Mouse (Mus musculus) kidney, embryonic 16.5 days (tissue): ENCODE measurements around the gene Six6. TPM values are rescaled to one million over a fixed set of nuclear protein-coding genes. Genes with fewer than 3 reads are reported as not detected.
A peak's percentile ranks its signal among the peaks of the same experiment; 100 is the strongest.

ENCODE experiments used
- ATAC-seq: fragments of 200-750 bp; cut with Nextera tagmentation; 2 replicates; pipeline ENCODE4 v1.8.0; 2017; ENCODE audit warnings: moderate TSS enrichment; ENCODE audit not compliant: low FRiP score, low TSS enrichment
- H3K27ac ChIP-seq: fragments of 300-500 bp; sonication (generic); 2 replicates; pipeline ENCODE4 v1.5.1; 2014; ENCODE audit warnings: low read length
- H3K27me3 ChIP-seq: fragments of 300-500 bp; sonication (generic); 2 replicates; pipeline ENCODE4 v1.6.1; 2014; ENCODE audit warnings: low read length, control low read depth, mixed read lengths; ENCODE audit not compliant: insufficient read depth
- H3K36me3 ChIP-seq: fragments of 300-500 bp; sonication (generic); 2 replicates; pipeline ENCODE4 v1.6.1; 2014; ENCODE audit warnings: low read length, control low read depth, mixed read lengths; ENCODE audit not compliant: insufficient read depth
- H3K4me1 ChIP-seq: fragments of 300-500 bp; sonication (generic); 2 replicates; pipeline ENCODE4 v1.6.1; 2014; ENCODE audit warnings: low read length, control low read depth, mixed read lengths; ENCODE audit not compliant: insufficient read depth
- H3K4me2 ChIP-seq: fragments of 300-500 bp; sonication (generic); replicated peaks from 2 replicates; pipeline ENCODE4 v1.6.1; 2014; ENCODE audit warnings: low read depth, low read length
- H3K4me3 ChIP-seq: fragments of 300-500 bp; sonication (generic); 2 replicates; pipeline ENCODE4 v1.5.1; 2014; ENCODE audit warnings: mild to moderate bottlenecking, low read length
- H3K9ac ChIP-seq: fragments of 300-500 bp; sonication (generic); replicated peaks from 2 replicates; pipeline ENCODE4 v1.6.1; 2014; ENCODE audit warnings: low read length
- H3K9me3 ChIP-seq: fragments of 300-500 bp; sonication (generic); 2 replicates; pipeline ENCODE4 v1.6.1; 2016; ENCODE audit warnings: low read length, control low read depth
- WGBS: fragments of 180-500 bp; shearing (Covaris S2); extraction: QIAGEN DNeasy Blood & Tissue Kit; methylation state at CpG from one replicate; pipeline ENCODE4 v1.1.7; 2014; 5-methylcytosine and 5-hydroxymethylcytosine counted together
- polyA plus RNA-seq: library from polyadenylated mRNA; unstranded; fragments of >200 nt; fragmentation: Nextera tagmentation; extraction: Ambion mirVana; gene quantifications from 2 replicates; pipeline ENCODE4 v1.2.1, GENCODE M21; 2015

Six6 gene
- not detected in 2 replicates for polyA plus RNA-seq

GRCm38 (mm10) chr12:72939616-72940015 is at the start of gene Six6:
Gene Six6, plus strand, starts transcription at chr12:72939892.
- H3K9ac ChIP-seq: no peak within 1 kb of the TSS
- WGBS: 0% methylated on average over 28 of the region's 28 CpGs
- no peaks in the 10 kb centered on the region for H3K36me3 ChIP-seq
- H3K4me3 ChIP-seq: peak within 1 kb of the TSS; percentile 21
- H3K9me3 ChIP-seq: no peaks in the 10 kb centered on the region
- peaks cover 95% of the 10 kb centered on the region for H3K27me3 ChIP-seq
- H3K27ac ChIP-seq: no peak within 1 kb of the TSS
- H3K4me1 ChIP-seq: peaks cover 4% of the 10 kb centered on the region; the same call in 1 of the 2 replicates
- 0 out of 2 replicates have a peak within 1 kb of the TSS, but pooled peaks have one; percentile 8 for H3K4me2 ChIP-seq
- ATAC-seq: no peak

DNA sequence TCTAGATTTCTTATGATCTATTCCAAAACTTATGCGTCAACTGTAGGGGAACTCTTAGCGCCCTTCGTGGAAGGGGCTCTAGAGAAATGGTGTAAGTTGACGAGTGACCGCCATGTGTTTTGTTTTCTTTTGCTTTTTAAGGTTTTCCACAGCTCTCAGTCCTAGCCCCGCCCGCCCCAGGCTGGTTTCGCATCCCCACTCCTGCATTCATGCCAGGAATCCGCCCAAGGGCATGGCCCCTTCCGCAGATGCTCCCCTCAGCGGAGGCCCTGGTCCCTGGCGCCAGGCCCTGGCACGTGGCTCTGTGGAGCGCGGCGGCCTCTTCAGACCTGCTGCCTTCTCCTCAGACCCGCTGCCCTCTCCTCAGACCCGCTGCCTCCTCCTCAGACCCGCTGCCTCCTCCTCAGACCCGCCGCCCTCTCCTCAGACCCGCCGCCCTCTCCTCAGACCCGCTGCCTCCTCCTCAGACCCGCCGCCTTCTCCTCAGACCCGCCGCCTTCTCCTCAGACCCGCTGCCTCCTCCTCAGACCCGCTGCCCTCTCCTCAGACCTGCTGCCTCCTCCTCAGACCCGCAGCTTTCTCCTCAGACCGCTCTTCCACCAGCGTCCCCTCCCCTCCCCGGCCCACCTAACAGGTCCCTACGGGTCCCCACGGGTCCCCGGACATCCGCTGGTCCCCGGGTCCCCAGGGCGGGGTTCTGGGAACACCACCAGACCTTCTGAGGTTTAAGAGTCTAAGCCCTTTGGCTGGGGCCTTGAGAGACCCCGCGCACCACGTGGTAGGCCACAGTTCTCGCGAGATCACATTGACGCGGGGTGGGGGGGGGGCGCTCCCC is 22.3 kb upstream of the Six6 start:
- peak; percentile 65; the same call in 1 of the 2 replicates for ATAC-seq
- WGBS: 25% methylated on average over 36 of the region's 48 CpGs
- peak overlapping the region; percentile 57 for H3K9ac ChIP-seq

DNA sequence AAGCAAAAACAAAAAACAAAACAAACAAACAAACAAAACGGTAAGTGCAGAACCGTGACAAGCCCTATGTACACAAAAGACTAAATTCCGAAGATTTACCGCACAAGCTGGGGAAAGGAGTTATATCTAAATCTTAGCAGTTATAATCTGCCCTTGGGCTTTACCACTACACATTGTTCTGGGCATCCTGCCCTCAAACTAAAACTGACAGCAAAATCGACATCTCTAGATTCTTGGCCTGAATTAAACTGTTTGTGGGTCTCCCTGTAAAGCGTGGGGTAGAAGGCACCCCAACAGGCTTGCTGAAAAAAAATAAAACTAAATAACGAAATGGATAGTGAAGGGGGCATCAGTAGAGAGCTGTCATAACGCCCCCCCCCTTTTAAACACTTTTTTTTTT is 2.9 kb upstream of the Six6 start:
- no peak overlapping the region for H3K9ac ChIP-seq
- H3K4me3 ChIP-seq: no peak overlapping the region
- no peaks in the 10 kb centered on the region for H3K9me3 ChIP-seq
- no peak overlapping the region for H3K4me2 ChIP-seq
- no peak overlapping the region for H3K27ac ChIP-seq
- 34% methylated on average over 8 of the region's 8 CpGs for WGBS
- H3K4me1 ChIP-seq: peaks cover 4% of the 10 kb centered on the region; the same call in 1 of the 2 replicates
- no peak for ATAC-seq
- H3K36me3 ChIP-seq: no peaks in the 10 kb centered on the region
- peaks cover 74% of the 10 kb centered on the region for H3K27me3 ChIP-seq

More for the DNA sequence above, 22.3 kb upstream of the Six6 start:
- Histone ChIP-seq H3K4me3 (peak overlapping the region; percentile 36), H3K27ac (no peak overlapping the region), H3K4me1 (0 out of 2 replicates have a peak, but pooled peaks cover 3% of the 10 kb centered on the region), H3K27me3 (peaks cover 6% of the 10 kb centered on the region; the same call in 1 of the 2 replicates), H3K4me2 (peak overlapping the region; percentile 59), H3K36me3 (no peaks in the 10 kb centered on the region), H3K9me3 (peaks cover 6% of the 10 kb centered on the region; the same call in 1 of the 2 replicates)

DNA sequence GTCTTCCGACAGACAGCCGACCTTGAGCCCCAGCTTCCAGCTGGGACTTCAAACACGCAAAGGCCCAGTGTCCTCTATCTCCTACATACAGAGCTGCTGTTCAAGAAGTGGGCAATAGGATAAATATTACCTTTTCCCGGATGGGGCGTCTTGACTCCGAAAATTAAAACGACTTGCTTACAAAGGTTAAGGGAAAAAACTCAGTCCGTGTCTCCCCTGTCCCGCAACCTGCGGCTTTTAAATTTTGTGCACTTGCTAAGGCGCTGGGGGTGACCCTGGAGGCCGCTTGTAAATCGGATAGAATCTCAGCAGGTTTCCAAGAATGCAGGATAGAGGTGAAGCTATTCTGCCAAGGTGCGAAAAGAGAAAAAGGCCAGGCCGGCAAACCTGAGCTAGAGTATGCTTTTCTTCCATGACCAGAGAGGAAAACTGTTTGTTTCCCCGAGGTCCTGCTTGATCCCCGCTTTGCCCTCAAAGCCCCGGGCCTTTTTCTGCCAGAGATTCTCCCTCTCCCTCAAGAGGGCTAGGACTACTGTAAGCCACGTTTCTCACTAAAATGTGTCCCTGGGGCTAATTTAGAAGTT is 2.1 kb upstream of the Six6 start:
- Histone ChIP-seq H3K27ac (no peak overlapping the region), H3K4me2 (no peak overlapping the region), H3K9me3 (no peaks in the 10 kb centered on the region), H3K4me3 (no peak overlapping the region), H3K27me3 (peaks cover 82% of the 10 kb centered on the region), H3K4me1 (peaks cover 4% of the 10 kb centered on the region; the same call in 1 of the 2 replicates), H3K36me3 (no peaks in the 10 kb centered on the region), H3K9ac (no peak overlapping the region)
- ATAC-seq: no peak
- WGBS: 3% methylated on average over 19 of the region's 19 CpGs

DNA sequence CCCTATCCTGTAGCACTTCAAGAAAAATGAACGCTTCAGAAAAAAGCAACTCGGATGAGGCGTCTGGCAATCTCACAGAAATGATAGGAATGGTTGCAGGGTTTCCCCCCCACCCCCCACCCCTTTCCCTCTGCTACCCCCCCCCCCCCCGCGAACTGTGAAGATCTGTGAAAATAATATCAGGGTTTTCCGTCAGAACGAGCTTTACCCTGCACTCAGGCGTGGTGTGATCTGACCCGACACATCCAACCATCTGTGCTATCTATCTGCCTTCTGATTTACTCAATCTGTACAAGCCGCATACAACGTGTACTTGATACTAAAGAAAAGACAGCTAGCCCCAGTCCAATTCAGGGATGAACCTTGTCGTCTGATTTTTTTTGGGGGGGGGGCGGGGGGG is 1.5 kb upstream of the Six6 start:
- Histone ChIP-seq H3K4me3 (no peak overlapping the region), H3K4me1 (peaks cover 4% of the 10 kb centered on the region; the same call in 1 of the 2 replicates), H3K27me3 (peaks cover 86% of the 10 kb centered on the region), H3K9me3 (no peaks in the 10 kb centered on the region), H3K4me2 (no peak overlapping the region), H3K27ac (no peak overlapping the region), H3K9ac (no peak overlapping the region), H3K36me3 (no peaks in the 10 kb centered on the region)
- 4% methylated on average over 11 of the region's 13 CpGs for WGBS
- no peak for ATAC-seq

- Histone ChIP-seq H3K4me3 (peak overlapping the region; percentile 21; the same call in 1 of the 2 replicates), H3K27ac (no peak overlapping the region), H3K36me3 (no peaks in the 10 kb centered on the region), H3K4me1 (peaks cover 4% of the 10 kb centered on the region; the same call in 1 of the 2 replicates), H3K9me3 (no peaks in the 10 kb centered on the region), H3K4me2 (no peak overlapping the region), H3K9ac (no peak overlapping the region), H3K27me3 (peaks cover 93% of the 10 kb centered on the region)
- 2% methylated on average over 14 of the region's 14 CpGs for WGBS
- no peak for ATAC-seq
Observed at GRCm38 (mm10) chr12:72938600-72939490, 847 bp upstream of the Six6 start.

GRCm38 (mm10) chr12:72940071-72940821 is 554 bp downstream of the Six6 start, which contains the start of gene 4930447C04Rik:
Gene 4930447C04Rik, minus strand, starts transcription at chr12:72940774.
- Histone ChIP-seq H3K4me2 (0 out of 2 replicates have a peak within 1 kb of the TSS, but pooled peaks have one; percentile 8), H3K4me1 (peaks cover 8% of the 10 kb centered on the region)
- 1% methylated on average over 39 of the region's 39 CpGs for WGBS

GRCm38 (mm10) chr12:72940822-72941397 is 1.2 kb downstream of the Six6 start:
- H3K4me3 ChIP-seq: no peak overlapping the region
- WGBS: 2% methylated on average over 11 of the region's 11 CpGs
- peaks cover 96% of the 10 kb centered on the region for H3K27me3 ChIP-seq
- no peak overlapping the region for H3K27ac ChIP-seq
- no peak overlapping the region for H3K9ac ChIP-seq
- no peaks in the 10 kb centered on the region for H3K36me3 ChIP-seq
- H3K4me1 ChIP-seq: peaks cover 14% of the 10 kb centered on the region
- H3K4me2 ChIP-seq: no peak overlapping the region
- no peaks in the 10 kb centered on the region for H3K9me3 ChIP-seq
- ATAC-seq: no peak

More at GRCm38 (mm10) chr12:72940071-72940821, 554 bp downstream of the Six6 start, which contains the start of gene 4930447C04Rik:
- no peak within 1 kb of the TSS for H3K9ac ChIP-seq
- no peaks in the 10 kb centered on the region for H3K9me3 ChIP-seq
- peak within 1 kb of the TSS; percentile 21; the same call in 1 of the 2 replicates for H3K4me3 ChIP-seq
- no peaks in the 10 kb centered on the region for H3K36me3 ChIP-seq
- H3K27me3 ChIP-seq: peaks cover 95% of the 10 kb centered on the region
- H3K27ac ChIP-seq: no peak within 1 kb of the TSS
- ATAC-seq: no peak
